8 mouse cellular contexts compared by ENCODE assay signal in the genomic region with DNA sequence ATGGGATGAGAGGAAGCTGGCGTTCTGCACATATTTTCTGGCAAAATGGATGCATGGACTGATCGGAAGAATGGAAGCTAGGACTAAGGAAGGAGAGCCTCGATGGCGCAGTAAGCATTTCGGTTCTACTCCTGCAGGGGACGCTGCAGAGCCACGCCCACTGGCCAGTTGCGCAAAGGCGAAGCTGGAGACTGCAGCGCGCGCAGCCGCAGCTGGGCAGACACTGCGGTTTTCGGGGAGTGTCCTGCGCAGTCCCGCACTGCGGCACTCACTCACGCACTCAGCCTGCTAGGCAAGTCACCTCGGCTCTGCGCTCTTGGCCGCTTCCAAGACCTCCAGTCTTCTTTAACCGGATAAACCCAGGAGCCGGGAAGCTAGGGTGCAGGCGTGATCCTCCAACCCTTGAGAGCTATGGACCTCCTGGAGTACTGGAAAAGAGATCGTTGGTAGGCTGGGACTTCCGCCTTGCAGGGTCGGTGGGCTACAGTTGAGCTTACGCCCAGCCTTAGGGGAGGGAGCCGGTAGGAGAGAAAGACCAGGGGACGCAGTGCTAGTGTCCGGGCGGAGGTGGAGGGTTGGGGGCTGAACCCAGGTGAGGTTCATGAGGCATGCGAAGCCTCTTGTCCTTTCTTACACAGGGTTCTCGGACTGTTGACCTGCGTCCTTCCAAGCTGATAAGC. TPM values are rescaled to one million over a fixed set of nuclear protein-coding genes. Genes with fewer than 3 reads are reported as not detected.
DNase-seq lines count a peak whose midpoint lies in the region; ATAC-seq and TF ChIP-seq lines count a peak whose summit lies in the region.

A gene (plus strand): TSS at position 196 of the 680 bp plus-strand sequence.

- TF ChIP-seq POLR2A in cerebellum, adult 2 months (IDR thresholded peaks at IDR 0.05; ENCODE audit: borderline replicate concordance, insufficient read depth, low read length) = peak; percentile 89
- no peak for TF ChIP-seq POLR2A in liver, adult 2 months (IDR thresholded peaks at IDR 0.05; ENCODE audit: extremely low read depth, insufficient read depth, low read length)

- DNase-seq in heart, adult 8-10 months (ENCODE audit: low spot score) = no peak
- peak; percentile 91 for DNase-seq in cerebellum, adult 2 months
- peak; percentile 54 for DNase-seq in forelimb bud, embryonic 11.5 days (ENCODE audit: low read depth, low spot score)
- peak; percentile 33 for DNase-seq in kidney, postnatal 14 days
- DNase-seq in liver, adult 2 months (ENCODE audit: extremely low read depth, low read depth, low spot score) = peak; percentile 40
- DNase-seq in midbrain, postnatal 0 days (ENCODE audit: low spot score) = peak; percentile 92
- DNase-seq in MN1 (ENCODE audit: low spot score) = no peak

- no peak within 1 kb of the TSS for H3K27ac ChIP-seq in heart, embryonic 11.5 days (ENCODE audit: low read depth, low read length)
- H3K27ac ChIP-seq in cerebellum, adult 2 months (ENCODE audit: insufficient read depth, low read length) = peak within 1 kb of the TSS; percentile 77
- no peak within 1 kb of the TSS for H3K27ac ChIP-seq in liver, adult 2 months (replicated peaks; ENCODE audit: insufficient read depth, low read depth, low read length)
- peak within 1 kb of the TSS; percentile 95 for H3K27ac ChIP-seq in midbrain, postnatal 0 days (ENCODE audit: low read depth, low read length)

- ATAC-seq in heart, embryonic 11.5 days (replicated peaks; ENCODE audit: insufficient number of reproducible peaks, low FRiP score, low TSS enrichment) = no peak
- peak; percentile 90 for ATAC-seq in midbrain, postnatal 0 days (ENCODE audit: low FRiP score)

- H3K27me3 ChIP-seq in heart, embryonic 11.5 days (ENCODE audit: control insufficient read depth, insufficient read depth, low read length) = peaks cover 32% of the 10 kb centered on the region
- H3K27me3 ChIP-seq in cerebellum, adult 2 months (ENCODE audit: control insufficient read depth, insufficient read depth, low read length) = no peaks in the 10 kb centered on the region
- H3K27me3 ChIP-seq in liver, adult 2 months (ENCODE audit: control insufficient read depth, insufficient read depth, low read length) = no peaks in the 10 kb centered on the region
- no peaks in the 10 kb centered on the region for H3K27me3 ChIP-seq in midbrain, postnatal 0 days (ENCODE audit: insufficient read depth, low read length)

- H3K9ac ChIP-seq in heart, embryonic 11.5 days (ENCODE audit: low read depth, low read length) = 0 out of 2 replicates have a peak within 1 kb of the TSS, but pooled peaks have one; percentile 46
- H3K9ac ChIP-seq in liver, adult 2 months (ENCODE audit: low read depth, low read length) = peak within 1 kb of the TSS; percentile 18; the same call in 1 of the 2 replicates
- peak within 1 kb of the TSS; percentile 96 for H3K9ac ChIP-seq in midbrain, postnatal 0 days (replicated peaks; ENCODE audit: low read length, poor library complexity, severe bottlenecking)

- peak within 1 kb of the TSS; percentile 67 for H3K4me2 ChIP-seq in heart, embryonic 11.5 days
- peak within 1 kb of the TSS; percentile 59 for H3K4me2 ChIP-seq in midbrain, postnatal 0 days (ENCODE audit: low read depth, low read length, poor library complexity, severe bottlenecking)

- WGBS in heart, embryonic 11.5 days (ENCODE audit: insufficient replicate concordance) = 1% methylated on average over 36 of the region's 36 CpGs
- 2% methylated on average over 36 of the region's 36 CpGs for WGBS in cerebellum, adult 2 months
- 9% methylated on average over 36 of the region's 36 CpGs for WGBS in liver, adult 2 months
- WGBS in midbrain, postnatal 0 days = 2% methylated on average over 36 of the region's 36 CpGs

- TF ChIP-seq CTCF in cerebellum, adult 2 months (IDR thresholded peaks at IDR 0.05; ENCODE audit: borderline replicate concordance, insufficient read depth, low read depth, low read length) = peak; percentile 68
- peak; percentile 79 for TF ChIP-seq CTCF in liver, adult 2 months (IDR thresholded peaks at IDR 0.05; ENCODE audit: low read depth, low read length)
- TF ChIP-seq CTCF in midbrain, postnatal 0 days (IDR thresholded peaks at IDR 0.05) = peak; percentile 93

- no peaks in the 10 kb centered on the region for H3K36me3 ChIP-seq in heart, embryonic 11.5 days (ENCODE audit: control insufficient read depth, insufficient read depth, low read length)
- H3K36me3 ChIP-seq in liver, adult 2 months (ENCODE audit: control insufficient read depth, insufficient read depth, low read length) = no peaks in the 10 kb centered on the region
- H3K36me3 ChIP-seq in midbrain, postnatal 0 days (ENCODE audit: insufficient read depth, low read length) = peaks cover 3% of the 10 kb centered on the region; the same call in 1 of the 2 replicates

- no peaks in the 10 kb centered on the region for H3K9me3 ChIP-seq in heart, embryonic 11.5 days (replicated peaks; ENCODE audit: control insufficient read depth, low read length)
- H3K9me3 ChIP-seq in midbrain, postnatal 0 days (ENCODE audit: low read length) = no peaks in the 10 kb centered on the region

- H3K4me3 ChIP-seq in heart, embryonic 11.5 days (ENCODE audit: low read depth, low read length) = peak within 1 kb of the TSS; percentile 36
- peak within 1 kb of the TSS; percentile 78 for H3K4me3 ChIP-seq in cerebellum, adult 2 months (replicated peaks; ENCODE audit: insufficient read depth, low read depth, low read length)
- H3K4me3 ChIP-seq in liver, adult 2 months (ENCODE audit: insufficient read depth, low read depth, low read length) = peak within 1 kb of the TSS; percentile 29; the same call in 1 of the 2 replicates
- peak within 1 kb of the TSS; percentile 66 for H3K4me3 ChIP-seq in midbrain, postnatal 0 days (ENCODE audit: low read depth, low read length)

- H3K4me1 ChIP-seq in heart, embryonic 11.5 days (ENCODE audit: control insufficient read depth, insufficient read depth, low read length) = no peaks in the 10 kb centered on the region
- no peaks in the 10 kb centered on the region for H3K4me1 ChIP-seq in cerebellum, adult 2 months (ENCODE audit: control insufficient read depth, insufficient read depth, low read length)
- peaks cover 8% of the 10 kb centered on the region; the same call in 1 of the 2 replicates for H3K4me1 ChIP-seq in liver, adult 2 months (ENCODE audit: control insufficient read depth, insufficient read depth, low read length)
- H3K4me1 ChIP-seq in midbrain, postnatal 0 days (ENCODE audit: insufficient read depth, low read length) = peaks cover 5% of the 10 kb centered on the region; the same call in 1 of the 2 replicates

- H3K79me2 ChIP-seq in liver, adult 2 months (ENCODE audit: control insufficient read depth, insufficient read depth, low read length) = no peaks in the 10 kb centered on the region

RNA-seq across cellular contexts. Expression of the gene that starts here (rescaled TPM):
- polyA plus RNA-seq in heart, embryonic 11.5 days (2014; fragmentation: Nextera tagmentation; extraction: Ambion mirVana) = 1.3 and 1.6 TPM in 2 replicates
- under 1 TPM; 0.19 to 0.47 (median 0.25) TPM for total RNA-seq in heart, adult 8-10 months (2022)
- polyA plus RNA-seq in cerebellum, adult 2 months (2012; rRNA removed) = 1,048 and 1,100 TPM in 2 replicates
- total RNA-seq in liver, adult 2 months (2014; rRNA removed) = 0.74 and 0.92 TPM in 2 replicates
- 2.2 and 3.5 TPM in 2 replicates for polyA plus RNA-seq in liver, adult 2 months (2012; rRNA removed)
- total RNA-seq in midbrain, postnatal 0 days (2014; rRNA removed) = 169 and 264 TPM in 2 replicates
- 514 and 635 TPM in 2 replicates for polyA plus RNA-seq in midbrain, postnatal 0 days (2015; fragmentation: Nextera tagmentation; extraction: Ambion mirVana)

Comparison
In these comparisons a context has a peak if more than half of its experiments do, and no peak if none do; other contexts are left out.
1. RNA of the gene that starts here (total RNA-seq): 169 to 264 TPM in midbrain, postnatal 0 days; 0.74 to 0.92 TPM in liver, adult 2 months and 0.19 to 0.47 TPM in heart, adult 8-10 months; every median in the first group is over 10 times any median in the second.
2. RNA of the gene that starts here (polyA plus RNA-seq): 1,048 to 1,100 TPM in cerebellum, adult 2 months and 514 to 635 TPM in midbrain, postnatal 0 days; 2.2 to 3.5 TPM in liver, adult 2 months and 1.3 to 1.6 TPM in heart, embryonic 11.5 days; every median in the first group is over 100 times any median in the second.
3. H3K27ac ChIP-seq: peak in cerebellum, adult 2 months (single experiment) and midbrain, postnatal 0 days (single experiment); none in heart, embryonic 11.5 days (single experiment) and liver, adult 2 months (single experiment).
4. H3K9ac ChIP-seq: peak in every context shown above with its lines; median percentile 96 in midbrain, postnatal 0 days; 46 in heart, embryonic 11.5 days; 18 in liver, adult 2 months.
5. DNase-seq: peak in cerebellum, adult 2 months (2 of 2), forelimb bud, embryonic 11.5 days (single experiment), kidney, postnatal 14 days (single experiment), liver, adult 2 months (single experiment) and midbrain, postnatal 0 days (single experiment); none in heart, adult 8-10 months (single experiment) and MN1 (single experiment).
6. Peak in every context shown above with its lines, with median percentiles within 50 percentile points of each other: H3K4me3 ChIP-seq and CTCF ChIP-seq.